Mouse (Mus musculus) testis, adult 2 months (tissue): ENCODE data around the gene Capzb.

Experiments used
- CTCF ChIP-seq: fragments of 200-500 bp; IDR thresholded peaks from 2 replicates; pipeline ENCODE4 v1.5.1; 2012; ENCODE audit warnings: low read depth, mild to moderate bottlenecking, inconsistent platforms, low read length, moderate library complexity; ENCODE audit not compliant: control insufficient read depth, insufficient read depth, insufficient replicate concordance
- POLR2A ChIP-seq: fragments of 200-500 bp; IDR thresholded peaks from 2 replicates; pipeline ENCODE4 v1.6.1; 2012; ENCODE audit warnings: low read depth, mild to moderate bottlenecking, inconsistent platforms, low read length, moderate library complexity; ENCODE audit not compliant: control insufficient read depth

DNA sequence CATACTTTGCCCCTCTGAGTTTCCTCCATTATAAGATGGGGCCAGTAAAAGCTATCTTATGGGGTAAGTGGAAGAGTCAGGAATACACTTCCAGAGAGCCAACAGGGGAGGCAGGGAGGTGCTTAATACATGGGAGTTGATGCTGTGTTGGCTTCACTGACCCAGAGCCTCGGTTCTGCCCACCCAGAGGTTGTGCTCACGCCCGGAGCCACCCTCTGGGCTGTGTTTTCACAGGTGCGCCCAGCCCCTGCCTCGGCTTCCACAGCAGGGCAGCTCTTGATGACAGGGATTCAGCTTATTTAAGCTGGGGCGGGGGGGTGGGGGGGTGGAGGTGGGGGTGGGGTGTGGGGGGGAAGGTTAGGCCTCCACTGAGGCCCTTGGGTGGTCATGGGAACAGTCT is 52.1 kb downstream of the Capzb start:
- TF ChIP-seq CTCF (no peak), POLR2A (no peak)
